Mouse (Mus musculus): ENCODE data around the gene Dcxr.

- TF ChIP-seq CTCF (IDR thresholded peaks at IDR 0.05; ENCODE audit: low read depth) = no peak
- TF ChIP-seq EP300 (IDR thresholded peaks at IDR 0.05; ENCODE audit: low read depth) = no peak
Observed at GRCm38 (mm10) chr11:120706120-120706519, 21.0 kb downstream of the Dcxr start.
